Mouse (Mus musculus) liver, adult 2 months (tissue): ENCODE measurements around the gene Ano6.

Experiments used
- CTCF ChIP-seq: fragments of 200-500 bp; IDR thresholded peaks from 2 replicates; pipeline ENCODE4 v1.5.1; 2011; ENCODE audit warnings: low read depth, low read length, control low read depth
- POLR2A ChIP-seq: fragments of 200-500 bp; IDR thresholded peaks from 2 replicates; pipeline ENCODE4 v1.6.1; 2011; ENCODE audit warnings: low read length, control low read depth; ENCODE audit not compliant: insufficient read depth; ENCODE audit errors: extremely low read depth

- no peak for TF ChIP-seq CTCF
- no peak for TF ChIP-seq POLR2A
Observed at GRCm38 (mm10) chr15:95972156-95972555, 181.5 kb downstream of the Ano6 start.
